Mouse (Mus musculus) lung, adult 18-20 months (tissue): Measurements from ENCODE around the gene Rnf212b.
A peak's percentile ranks its signal among the peaks of the same experiment; 100 is the strongest.

Experiments used
- DNase-seq, 2 experiments: peaks; one replicate each; pipeline ENCODE4 v3.0.0; 2022; ENCODE audit warnings: mixed read lengths in 2 of 2

The Rnf212b gene

GRCm38 (mm10) chr14:54799686-54800085 lies 14.3 kb upstream of the Rnf212b start:
- no peak for DNase-seq

- no peak for DNase-seq
Observed at GRCm38 (mm10) chr14:54802428-54802827, 11.5 kb upstream of the Rnf212b start.

GRCm38 (mm10) chr14:54806124-54806523 lies 7.8 kb upstream of the Rnf212b start:
- no peak for DNase-seq

GRCm38 (mm10) chr14:54808718-54809667 lies 4.9 kb upstream of the Rnf212b start:
- peak in 1 of 2 experiments; percentile 8 for DNase-seq

GRCm38 (mm10) chr14:54809668-54810033 lies 4.3 kb upstream of the Rnf212b start:
- DNase-seq = no peak

GRCm38 (mm10) chr14:54815737-54816136 lies 1.8 kb downstream of the Rnf212b start:
- no peak for DNase-seq

- DNase-seq = peak in 1 of 2 experiments; percentile 1
Observed at GRCm38 (mm10) chr14:54817791-54818190, 3.9 kb downstream of the Rnf212b start.

GRCm38 (mm10) chr14:54822301-54822700 lies 8.4 kb downstream of the Rnf212b start:
- no peak for DNase-seq

GRCm38 (mm10) chr14:54823716-54824115 lies 9.8 kb downstream of the Rnf212b start:
- no peak for DNase-seq

- DNase-seq = no peak
Observed at GRCm38 (mm10) chr14:54843461-54843860, 29.5 kb downstream of the Rnf212b start.

- no peak for DNase-seq
Observed at GRCm38 (mm10) chr14:54855726-54856125, 41.8 kb downstream of the Rnf212b start.

GRCm38 (mm10) chr14:54856703-54857102 lies 42.8 kb downstream of the Rnf212b start:
- no peak for DNase-seq

- no peak for DNase-seq
Observed at GRCm38 (mm10) chr14:54857891-54858290, 44.0 kb downstream of the Rnf212b start.

GRCm38 (mm10) chr14:54860511-54860910 lies 46.6 kb downstream of the Rnf212b start:
- peak; percentile 45 to 52 for DNase-seq

GRCm38 (mm10) chr14:54863501-54864312 lies 49.8 kb downstream of the Rnf212b start:
- peak; percentile 93 to 94 for DNase-seq

- DNase-seq = no peak
Observed at GRCm38 (mm10) chr14:54864313-54865036, 50.5 kb downstream of the Rnf212b start.

GRCm38 (mm10) chr14:54865626-54866025 lies 51.7 kb downstream of the Rnf212b start:
- DNase-seq = no peak

- DNase-seq = no peak
Observed at GRCm38 (mm10) chr14:54866268-54866667, 52.3 kb downstream of the Rnf212b start.

GRCm38 (mm10) chr14:54866936-54867335 lies 53.0 kb downstream of the Rnf212b start:
- DNase-seq = no peak

- no peak for DNase-seq
Observed at GRCm38 (mm10) chr14:54868026-54868425, 54.1 kb downstream of the Rnf212b start.

GRCm38 (mm10) chr14:54870861-54871260 lies 56.9 kb downstream of the Rnf212b start, which contains the start of gene Homez:
Gene Homez, minus strand, starts transcription at chr14:54870961.
- DNase-seq = no peak

GRCm38 (mm10) chr14:54874165-54874564 lies 60.2 kb downstream of the Rnf212b start:
- DNase-seq = no peak
